Mouse (Mus musculus) MEL (cell line): ENCODE measurements around the gene Cpm. TPM values are rescaled to one million over a fixed set of nuclear protein-coding genes. Genes with fewer than 3 reads are reported as not detected.

Source experiments
- DNase-seq: peaks from one replicate; pipeline ENCODE4 v3.0.0; 2011; ENCODE audit warnings: low read depth, low spot score
- H3K27ac ChIP-seq: 2 replicates; pipeline ENCODE4 v1.5.1; 2012; ENCODE audit warnings: low read depth, mild to moderate bottlenecking, control low read depth, low read length, moderate library complexity; ENCODE audit not compliant: control insufficient read depth
- H3K27me3 ChIP-seq, 2 experiments: fragments of 150-350 bp in 1 of 2; sonication (generic) in 1 of 2; 2 replicates each; pipeline ENCODE4 v1.6.1; 2012; ENCODE audit warnings: low read length in 2 of 2, mild to moderate bottlenecking in 2 of 2, improper control_type of control experiment in 1 of 2, moderate library complexity in 1 of 2; ENCODE audit not compliant: insufficient read depth in 2 of 2, control insufficient read depth in 1 of 2
- H3K36me3 ChIP-seq, 2 experiments: 2 replicates each; pipeline ENCODE4 v1.6.1; 2012 to 2014; ENCODE audit warnings: low read length in 2 of 2, improper control_type of control experiment in 1 of 2, inconsistent platforms in 1 of 2, mild to moderate bottlenecking in 1 of 2; ENCODE audit not compliant: insufficient read depth in 2 of 2, control insufficient read depth in 1 of 2
- H3K4me1 ChIP-seq, 2 experiments: fragments of 150-350 bp in 1 of 2; sonication (generic) in 1 of 2; 2 replicates each; pipeline ENCODE4 v1.6.1; 2012; ENCODE audit warnings: low read length in 2 of 2, improper control_type of control experiment in 1 of 2, mild to moderate bottlenecking in 1 of 2; ENCODE audit not compliant: insufficient read depth in 2 of 2, control insufficient read depth in 1 of 2
- H3K4me3 ChIP-seq, 2 experiments: fragments of 150-350 bp in 1 of 2; sonication (generic) in 1 of 2; 2 replicates each; pipeline ENCODE4 v1.5.1; 2012; ENCODE audit warnings: low read depth in 2 of 2, low read length in 2 of 2, mild to moderate bottlenecking in 2 of 2, moderate library complexity in 2 of 2, control low read depth in 1 of 2, improper control_type of control experiment in 1 of 2; ENCODE audit not compliant: control insufficient read depth in 1 of 2, insufficient read depth in 1 of 2
- H3K79me2 ChIP-seq: 2 replicates; pipeline ENCODE4 v1.6.1; 2012; ENCODE audit warnings: mild to moderate bottlenecking, low read length, moderate library complexity; ENCODE audit not compliant: control insufficient read depth, poor library complexity, insufficient read depth
- H3K9ac ChIP-seq: 2 replicates; pipeline ENCODE4 v1.6.1; 2012; ENCODE audit warnings: low read depth, mild to moderate bottlenecking, control low read depth, low read length, moderate library complexity; ENCODE audit not compliant: control insufficient read depth, poor library complexity, severe bottlenecking
- H3K9me3 ChIP-seq: fragments of 150-350 bp; sonication (generic); replicated peaks from 2 replicates; pipeline ENCODE4 v1.6.1; 2012; ENCODE audit warnings: mild to moderate bottlenecking, low read length, improper control_type of control experiment, moderate library complexity; ENCODE audit not compliant: insufficient read depth
- CHD2 ChIP-seq: IDR thresholded peaks from 2 replicates; pipeline ENCODE4 v1.6.1; 2011; ENCODE audit warnings: low read length, improper control_type of control experiment
- CTCF ChIP-seq, 3 experiments: IDR thresholded peaks in 2 of 3; conservative IDR thresholded peaks in 1 of 3; 2 replicates each; pipeline ENCODE4 v1.5.1; 2011 to 2012; ENCODE audit warnings: low read length in 3 of 3, low read depth in 2 of 3, mild to moderate bottlenecking in 2 of 3, improper control_type of control experiment in 1 of 3, inconsistent platforms in 1 of 3, mixed read lengths in 1 of 3, moderate library complexity in 1 of 3; ENCODE audit not compliant: control insufficient read depth in 1 of 3, insufficient read depth in 1 of 3, poor library complexity in 1 of 3, severe bottlenecking in 1 of 3
- ETS1 ChIP-seq: IDR thresholded peaks from 2 replicates; pipeline ENCODE4 v1.6.1; 2012; ENCODE audit warnings: low read depth, mild to moderate bottlenecking, inconsistent platforms, low read length, improper control_type of control experiment, moderate library complexity
- GABPA ChIP-seq: IDR thresholded peaks from 2 replicates; pipeline ENCODE4 v1.6.1; 2012; ENCODE audit warnings: low read depth, mild to moderate bottlenecking, inconsistent platforms, low read length, improper control_type of control experiment, moderate library complexity
- HCFC1 ChIP-seq: IDR thresholded peaks from 2 replicates; pipeline ENCODE4 v1.6.1; 2012; ENCODE audit warnings: low read depth, mild to moderate bottlenecking, inconsistent platforms, low read length, improper control_type of control experiment, moderate library complexity
- KAT2A ChIP-seq: conservative IDR thresholded peaks from 2 replicates; pipeline ENCODE4 v1.6.1; 2012; ENCODE audit warnings: low read depth, low read length, improper control_type of control experiment, inconsistent platforms
- MAFK ChIP-seq: IDR thresholded peaks from 2 replicates; pipeline ENCODE4 v1.6.1; 2011; ENCODE audit warnings: low read depth, mild to moderate bottlenecking, low read length, improper control_type of control experiment, borderline replicate concordance
- MAX ChIP-seq: IDR thresholded peaks from 2 replicates; pipeline ENCODE4 v1.6.1; 2011; ENCODE audit warnings: low read length, improper control_type of control experiment
- MAZ ChIP-seq: IDR thresholded peaks from 2 replicates; pipeline ENCODE4 v1.6.1; 2012; ENCODE audit warnings: low read depth, mild to moderate bottlenecking, inconsistent platforms, low read length, improper control_type of control experiment
- MEF2A ChIP-seq: IDR thresholded peaks from 2 replicates; pipeline ENCODE4 v1.6.1; 2014; ENCODE audit warnings: low read depth, mild to moderate bottlenecking, inconsistent platforms, low read length, improper control_type of control experiment; ENCODE audit not compliant: poor library complexity, insufficient replicate concordance, severe bottlenecking; ENCODE audit errors: extremely low read depth
- MYB ChIP-seq: IDR thresholded peaks from 2 replicates; pipeline ENCODE4 v1.6.1; 2011; ENCODE audit warnings: mild to moderate bottlenecking, low read depth, low read length, improper control_type of control experiment
- NELFE ChIP-seq: IDR thresholded peaks from 2 replicates; pipeline ENCODE4 v1.6.1; 2011; ENCODE audit warnings: low read depth, low read length, improper control_type of control experiment
- NRF1 ChIP-seq: IDR thresholded peaks from 2 replicates; pipeline ENCODE4 v1.6.1; 2014; ENCODE audit warnings: low read depth, mild to moderate bottlenecking, inconsistent platforms, low read length, improper control_type of control experiment, moderate library complexity; ENCODE audit not compliant: poor library complexity, insufficient read depth, severe bottlenecking
- POLR2A ChIP-seq, 2 experiments: IDR thresholded peaks; 2 replicates each; pipeline ENCODE4 v1.6.1; 2011 to 2012; ENCODE audit warnings: low read length in 2 of 2, mild to moderate bottlenecking in 2 of 2, control low read depth in 1 of 2, improper control_type of control experiment in 1 of 2, low read depth in 1 of 2, moderate library complexity in 1 of 2; ENCODE audit not compliant: control insufficient read depth in 1 of 2, insufficient read depth in 1 of 2, poor library complexity in 1 of 2
- RCOR1 ChIP-seq: IDR thresholded peaks from 2 replicates; pipeline ENCODE4 v1.6.1; 2012; ENCODE audit warnings: low read depth, mild to moderate bottlenecking, inconsistent platforms, low read length, improper control_type of control experiment
- SIN3A ChIP-seq: IDR thresholded peaks from 2 replicates; pipeline ENCODE4 v1.6.1; 2012; ENCODE audit warnings: low read length, improper control_type of control experiment, inconsistent platforms
- TAL1 ChIP-seq: IDR thresholded peaks from 2 replicates; pipeline ENCODE4 v1.6.1; 2012; ENCODE audit warnings: mild to moderate bottlenecking, inconsistent platforms, low read length, moderate library complexity, mixed read lengths
- UBTF ChIP-seq: IDR thresholded peaks from 2 replicates; pipeline ENCODE4 v1.6.1; 2012; ENCODE audit warnings: low read depth, mild to moderate bottlenecking, inconsistent platforms, low read length, improper control_type of control experiment, moderate library complexity, borderline replicate concordance; ENCODE audit not compliant: insufficient read depth
- ZNF384 ChIP-seq: IDR thresholded peaks from 2 replicates; pipeline ENCODE4 v1.6.1; 2012; ENCODE audit warnings: low read depth, mild to moderate bottlenecking, inconsistent platforms, low read length, improper control_type of control experiment
- polyA plus RNA-seq, 2 experiments: library from polyadenylated mRNA; stranded (reverse) in 1 of 2; unstranded in 1 of 2; fragments of >175 nt in 1 of 2; fragments of >200 nt in 1 of 2; gene quantifications; 2 replicates each; pipeline versions ENCODE4 v1.2.1 to v1.2.4; 2012; ENCODE audit warnings: low replicate concordance in 2 of 2, low read depth in 1 of 2; ENCODE audit not compliant: insufficient read length in 2 of 2, insufficient read depth in 1 of 2, missing spikeins in 1 of 2
- total RNA-seq: library from RNA; depleted of rRNA; stranded (reverse); fragments of 300-350 nt; gene quantifications from 2 replicates; pipeline ENCODE4 v1.2.3, GENCODE M21; 2012

Gene Cpm
- total and polyA plus RNA-seq, 3 experiments = 0.04 to 0.40 TPM; not detected in 1

DNA sequence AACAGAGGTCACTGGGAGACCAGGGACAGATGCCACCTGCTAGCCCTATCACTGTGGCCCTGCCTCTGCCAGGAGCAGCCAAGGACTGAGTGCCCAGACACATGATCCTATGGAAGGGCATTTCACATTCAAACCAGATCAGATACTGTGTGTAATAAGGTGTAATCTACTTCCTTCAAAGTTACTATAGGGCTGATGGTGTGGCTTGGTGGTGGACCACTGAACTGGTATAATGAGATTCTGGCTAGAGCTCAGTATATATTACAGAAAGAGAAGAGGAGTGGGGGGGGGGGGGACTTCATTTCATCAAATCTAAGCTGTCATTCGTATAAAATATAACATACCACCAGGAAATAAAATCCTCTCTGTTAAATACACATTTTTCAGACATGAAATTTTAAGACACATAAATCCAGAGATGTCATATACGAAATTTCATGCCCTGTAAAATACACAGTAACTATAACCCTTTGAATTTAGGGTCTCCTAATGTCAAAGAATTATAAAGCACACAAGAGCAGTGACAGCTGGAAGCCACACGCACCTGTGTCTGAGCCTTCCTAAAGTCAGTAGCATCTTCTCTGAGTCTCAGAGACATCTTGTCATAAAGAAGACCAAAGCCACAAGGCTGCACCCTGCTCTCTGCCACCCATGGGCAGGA is 45.2 kb downstream of the Cpm start:
- Histone ChIP-seq H3K36me3 (peaks cover 0 to 22% of the 10 kb centered on the region in 2 experiments; a peak in 2 of 4 replicates), H3K9me3 (no peaks in the 10 kb centered on the region), H3K27me3 (peaks cover 0 to 2% of the 10 kb centered on the region in 2 experiments; a peak in 2 of 4 replicates), H3K9ac (no peak overlapping the region), H3K4me3 (no peak overlapping the region), H3K27ac (no peak overlapping the region), H3K79me2 (no peaks in the 10 kb centered on the region), H3K4me1 (peaks cover 6 to 26% of the 10 kb centered on the region in 2 experiments)
- TF ChIP-seq RCOR1 = no peak
- TF ChIP-seq MAFK = no peak
- no peak for TF ChIP-seq ETS1
- TF ChIP-seq HCFC1 = no peak
- no peak for TF ChIP-seq MAZ
- no peak for TF ChIP-seq TAL1
- TF ChIP-seq CTCF (IDR thresholded peaks at IDR 0.05 in 2 of 3, conservative IDR thresholded peaks at IDR 0.05 in 1 of 3; ENCODE audit: control insufficient read depth in 1 of 3, insufficient read depth in 1 of 3, low read depth in 2 of 3, low read length in 3 of 3, poor library complexity in 1 of 3, severe bottlenecking in 1 of 3) = no peak
- TF ChIP-seq ZNF384 = no peak
- TF ChIP-seq SIN3A = no peak
- no peak for TF ChIP-seq UBTF
- TF ChIP-seq NELFE = no peak
- TF ChIP-seq NRF1 = no peak
- no peak for TF ChIP-seq POLR2A (IDR thresholded peaks at IDR 0.05; ENCODE audit: control insufficient read depth in 1 of 2, insufficient read depth in 1 of 2, low read depth in 1 of 2, low read length in 2 of 2, poor library complexity in 1 of 2)
- TF ChIP-seq MEF2A = no peak
- TF ChIP-seq GABPA = no peak
- TF ChIP-seq MAX = no peak
- TF ChIP-seq CHD2 = no peak
- TF ChIP-seq KAT2A = no peak
- TF ChIP-seq MYB = no peak
- DNase-seq = no peak
